ENCODE assay signal across 8 mouse cellular contexts in genomic region chr2:33887328-33888099, GRCm38 (mm10). TPM values are rescaled to one million over a fixed set of nuclear protein-coding genes. Genes with fewer than 3 reads are reported as not detected.
DNase-seq lines count a peak whose midpoint lies in the region; ATAC-seq and TF ChIP-seq lines count a peak whose summit lies in the region.

Gene Mvb12b, minus strand, starts transcription at chr2:33887946.

- H3K9ac ChIP-seq in embryonic facial prominence, embryonic 12.5 days, result peak within 1 kb of the TSS; percentile 99
- H3K9ac ChIP-seq in stomach, embryonic 14.5 days (replicated peaks; ENCODE audit: low read depth, low read length), result peak within 1 kb of the TSS; percentile 93

- peak within 1 kb of the TSS; percentile 89 for H3K4me3 ChIP-seq in embryonic facial prominence, embryonic 12.5 days
- peak within 1 kb of the TSS; percentile 40 for H3K4me3 ChIP-seq in myocyte
- peak within 1 kb of the TSS; percentile 57 for H3K4me3 ChIP-seq in stomach, embryonic 14.5 days (ENCODE audit: low read depth, low read length)

- H3K27me3 ChIP-seq in embryonic facial prominence, embryonic 12.5 days, result no peaks in the 10 kb centered on the region
- H3K27me3 ChIP-seq in myocyte (ENCODE audit: control insufficient read depth, insufficient read depth, insufficient read length), result no peaks in the 10 kb centered on the region
- H3K27me3 ChIP-seq in stomach, embryonic 14.5 days (ENCODE audit: control insufficient read depth, insufficient read depth, low read length), result no peaks in the 10 kb centered on the region

- H3K79me2 ChIP-seq in myocyte (ENCODE audit: control insufficient read depth, insufficient read depth), result peaks cover 5% of the 10 kb centered on the region

- TF ChIP-seq POLR2A in myocyte (IDR thresholded peaks at IDR 0.05; ENCODE audit: insufficient read length, low read depth), result peak; percentile 48

- peak; percentile 54 for ATAC-seq in embryonic facial prominence, embryonic 12.5 days (ENCODE audit: insufficient number of reproducible peaks, insufficient read depth, low FRiP score, low TSS enrichment)
- peak; percentile 88 for ATAC-seq in stomach, embryonic 14.5 days (ENCODE audit: insufficient number of reproducible peaks, insufficient read depth, low FRiP score, low read depth)

- DNase-seq in 416B (ENCODE audit: low read depth) (peak; percentile 56), liver (peak; percentile 77)
- DNase-seq in adrenal gland, postnatal 14 days, result peak; percentile 79
- DNase-seq in heart, adult 9 months (ENCODE audit: low spot score in 2 of 2), result peak; percentile 35 to 43
- DNase-seq in kidney, adult 8-10 months, result peak; percentile 55 to 59

- H3K4me2 ChIP-seq in embryonic facial prominence, embryonic 12.5 days (replicated peaks), result peak within 1 kb of the TSS; percentile 89
- peak within 1 kb of the TSS; percentile 91 for H3K4me2 ChIP-seq in myocyte (ENCODE audit: low read depth)
- H3K4me2 ChIP-seq in stomach, embryonic 14.5 days (replicated peaks; ENCODE audit: low read depth, low read length), result peak within 1 kb of the TSS; percentile 80

- no peaks in the 10 kb centered on the region for H3K9me3 ChIP-seq in embryonic facial prominence, embryonic 12.5 days
- H3K9me3 ChIP-seq in stomach, embryonic 14.5 days (ENCODE audit: control insufficient read depth, low read depth, low read length), result no peaks in the 10 kb centered on the region

- WGBS in embryonic facial prominence, embryonic 12.5 days, result 1% methylated on average over 16 of the region's 67 CpGs
- WGBS in stomach, embryonic 14.5 days, result under 1% methylated on average over 42 of the region's 67 CpGs

- H3K4me1 ChIP-seq in embryonic facial prominence, embryonic 12.5 days, result peaks cover 20% of the 10 kb centered on the region
- H3K4me1 ChIP-seq in stomach, embryonic 14.5 days (ENCODE audit: control insufficient read depth, insufficient read depth, low read length), result peaks cover 14% of the 10 kb centered on the region; the same call in 1 of the 2 replicates

- H3ac ChIP-seq in myocyte (ENCODE audit: control insufficient read depth, insufficient read length), result peak within 1 kb of the TSS; percentile 30

- no peaks in the 10 kb centered on the region for H3K36me3 ChIP-seq in embryonic facial prominence, embryonic 12.5 days
- no peaks in the 10 kb centered on the region for H3K36me3 ChIP-seq in myocyte (ENCODE audit: control insufficient read depth, insufficient read depth)
- H3K36me3 ChIP-seq in stomach, embryonic 14.5 days (ENCODE audit: control insufficient read depth, insufficient read depth, low read length), result no peaks in the 10 kb centered on the region

- H3K27ac ChIP-seq in embryonic facial prominence, embryonic 12.5 days, result peak within 1 kb of the TSS; percentile 96
- peak within 1 kb of the TSS; percentile 89 for H3K27ac ChIP-seq in stomach, embryonic 14.5 days (ENCODE audit: low read length)

TF ChIP-seq in myocyte, 11 proteins besides CTCF, POLR2A, EP300 and RAD21:
- TF ChIP-seq POLR2AphosphoS2 (IDR thresholded peaks at IDR 0.05; ENCODE audit: insufficient read length, low read depth) (no peak), E2F4 (IDR thresholded peaks at IDR 0.05; ENCODE audit: insufficient read depth) (no peak), TCF3 (IDR thresholded peaks at IDR 0.05; ENCODE audit: insufficient read length, low read depth) (no peak), TCF12 (IDR thresholded peaks at IDR 0.05; ENCODE audit: insufficient read depth, poor library complexity, severe bottlenecking) (no peak), MYOG (IDR thresholded peaks at IDR 0.05; ENCODE audit: control insufficient read depth in 1 of 3, insufficient read depth in 1 of 3, insufficient read length in 2 of 3, low read depth in 2 of 3) (peak in 1 of 3 experiments; percentile 42), USF1 (IDR thresholded peaks at IDR 0.05; ENCODE audit: low read depth) (no peak), SRF (IDR thresholded peaks at IDR 0.05; ENCODE audit: control insufficient read depth, insufficient read length, low read depth) (no peak), MYOD1 (IDR thresholded peaks at IDR 0.05; ENCODE audit: control insufficient read depth in 1 of 3, insufficient read length in 2 of 3, low read depth in 2 of 3) (peak in 2 of 3 experiments; percentile 9 to 29), MAX (IDR thresholded peaks at IDR 0.05; ENCODE audit: low read depth) (no peak), REST (IDR thresholded peaks at IDR 0.05; ENCODE audit: insufficient read depth, insufficient read length) (no peak), CEBPB (IDR thresholded peaks at IDR 0.05; ENCODE audit: insufficient read depth, poor library complexity, severe bottlenecking) (no peak)

RNA-seq across cellular contexts. Expression of gene Mvb12b, which starts in this region (rescaled TPM):
- total RNA-seq in adrenal gland, postnatal 14 days (2021), result 17.7 and 19.0 TPM in 2 replicates
- 31.2 and 33.8 TPM in 2 replicates for polyA plus RNA-seq in embryonic facial prominence, embryonic 12.5 days (2016; fragmentation: Nextera tagmentation; extraction: Ambion mirVana)
- 14.5 TPM for polyA plus RNA-seq in myocyte (2012; fragmentation: generic; extraction: Trizol)
- polyA plus RNA-seq in stomach, embryonic 14.5 days (2014; fragmentation: Nextera tagmentation; extraction: Ambion mirVana), result 20.4 and 20.7 TPM in 2 replicates

Comparison
In these comparisons a context has a peak if more than half of its experiments do, and no peak if none do; other contexts are left out.
1. Peak in every context shown above with its lines: DNase-seq, ATAC-seq, H3K4me3 ChIP-seq and H3K27ac ChIP-seq.